Mouse (Mus musculus) cerebellum, postnatal 10 days (tissue): ENCODE measurements around the gene Cyld.
"Not testable (repeated sequence)": the region's sequence is repeated elsewhere in the genome, so short reads cannot be mapped to it uniquely, and the experiment has no call there.

Experiments
- DNase-seq, 2 experiments: peaks; one replicate each; pipeline ENCODE4 v3.0.0; 2021; ENCODE audit warnings: mixed read lengths in 2 of 2

The Cyld gene

GRCm38 (mm10) chr8:88689891-88690290, 6.9 kb upstream of the Cyld start:
- DNase-seq, result no peak

- DNase-seq, result no peak
Observed at GRCm38 (mm10) chr8:88691342-88691948, 5.4 kb upstream of the Cyld start.

- DNase-seq, result no peak
Observed at GRCm38 (mm10) chr8:88691961-88692360, 4.9 kb upstream of the Cyld start.

- no peak for DNase-seq
Observed at GRCm38 (mm10) chr8:88692866-88693265, 4.0 kb upstream of the Cyld start.

GRCm38 (mm10) chr8:88693376-88693775, 3.5 kb upstream of the Cyld start:
- no peak for DNase-seq

GRCm38 (mm10) chr8:88694291-88694690, 2.5 kb upstream of the Cyld start:
- DNase-seq, result no peak

GRCm38 (mm10) chr8:88696228-88696627, 600 bp upstream of the Cyld start:
- DNase-seq, result peak; percentile 48 to 59

GRCm38 (mm10) chr8:88697642-88698031, 809 bp downstream of the Cyld start:
- DNase-seq, result peak; percentile 59 to 66

- peak in 1 of 2 experiments; percentile 34 for DNase-seq
Observed at GRCm38 (mm10) chr8:88698048-88698447, 1.2 kb downstream of the Cyld start.

- DNase-seq, result peak; percentile 36 to 43
Observed at GRCm38 (mm10) chr8:88701611-88702010, 4.8 kb downstream of the Cyld start.

- no peak for DNase-seq
Observed at GRCm38 (mm10) chr8:88702816-88703215, 6.0 kb downstream of the Cyld start.

GRCm38 (mm10) chr8:88723256-88723963, 26.6 kb downstream of the Cyld start:
- DNase-seq, result no peak

GRCm38 (mm10) chr8:88755175-88755791, 58.5 kb downstream of the Cyld start:
- DNase-seq, result peak; percentile 92 to 93

- DNase-seq, result no peak
Observed at GRCm38 (mm10) chr8:88761980-88762379, 65.2 kb downstream of the Cyld start.

- DNase-seq, result no peak
Observed at GRCm38 (mm10) chr8:88771241-88771640, 74.4 kb downstream of the Cyld start.

- peak in 1 of 2 experiments; percentile 20 for DNase-seq
Observed at GRCm38 (mm10) chr8:88774593-88775297, 77.9 kb downstream of the Cyld start.

GRCm38 (mm10) chr8:88775298-88775646, 78.4 kb downstream of the Cyld start:
- DNase-seq, result no peak

GRCm38 (mm10) chr8:88780142-88780541, 83.3 kb downstream of the Cyld start:
- DNase-seq, result no peak

- DNase-seq, result no peak
Observed at GRCm38 (mm10) chr8:88781283-88781682, 84.5 kb downstream of the Cyld start.

- DNase-seq, result no peak
Observed at GRCm38 (mm10) chr8:88783722-88784121, 86.9 kb downstream of the Cyld start.

GRCm38 (mm10) chr8:88788335-88788734, 91.5 kb downstream of the Cyld start:
- not testable (repeated sequence) for DNase-seq

- no peak for DNase-seq
Observed at GRCm38 (mm10) chr8:88792691-88793323, 96.0 kb downstream of the Cyld start.

GRCm38 (mm10) chr8:88793324-88793722, 96.5 kb downstream of the Cyld start:
- DNase-seq, result peak in 1 of 2 experiments; percentile 32
